Mouse (Mus musculus): ENCODE results near the gene Olfr566. TPM values are rescaled to one million over a fixed set of nuclear protein-coding genes. Genes with fewer than 3 reads are reported as not detected.

Gene Olfr566
- polyA plus RNA-seq (2015; fragmentation: Illumina TruSeq; extraction: RNeasy Lipid Tissue Mini Kit (QIAGEN cat#74804); ENCODE audit: insufficient read depth, low read depth, low replicate concordance) = not detected

GRCm38 (mm10) chr7:102858665-102859064 is at the start of gene Olfr566:
Gene Olfr566 (minus strand): TSS chr7:102858765.

GRCm38 (mm10) chr7:102890782-102891181 is 32.2 kb upstream of the Olfr566 start, which contains the start of gene Olfr569:
Gene Olfr569 (minus strand): TSS chr7:102890882.

DNA sequence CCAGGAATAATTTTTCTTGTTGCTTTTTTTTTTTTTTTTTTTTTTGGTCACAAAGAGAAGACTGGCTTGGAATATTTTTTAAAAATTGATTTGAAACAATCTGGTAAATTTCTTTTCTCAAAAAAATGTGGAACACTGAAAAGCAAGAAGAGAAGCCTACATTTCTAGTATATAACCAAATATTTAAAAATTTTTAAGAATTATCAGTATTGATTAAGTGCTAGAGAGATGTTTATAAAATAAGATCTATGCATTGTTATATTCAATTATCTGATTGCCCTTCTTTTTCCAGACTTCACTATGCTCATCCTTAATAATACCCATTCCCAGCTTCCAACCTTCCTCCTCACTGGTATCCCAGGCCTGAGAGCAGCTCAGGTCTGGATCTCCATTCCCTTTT is 18.3 kb upstream of the Olfr566 start, which contains the start of gene Olfr568:
TSS of gene Olfr568 (plus strand) at position 301 of the 400 bp plus-strand sequence.

Other genes starting within 250 kb of the Olfr566 start
- not detected for gene Olfr553, start 240.5 kb downstream of the Olfr566 start, polyA plus RNA-seq (2015; fragmentation: Illumina TruSeq; extraction: RNeasy Lipid Tissue Mini Kit (QIAGEN cat#74804); ENCODE audit: insufficient read depth, low read depth, low replicate concordance)
- not detected for gene Olfr554, start 220.3 kb downstream of the Olfr566 start, polyA plus RNA-seq (2015; fragmentation: Illumina TruSeq; extraction: RNeasy Lipid Tissue Mini Kit (QIAGEN cat#74804); ENCODE audit: insufficient read depth, low read depth, low replicate concordance)
- gene Olfr555, start 199.9 kb downstream of the Olfr566 start, polyA plus RNA-seq (2015; fragmentation: Illumina TruSeq; extraction: RNeasy Lipid Tissue Mini Kit (QIAGEN cat#74804); ENCODE audit: insufficient read depth, low read depth, low replicate concordance) = not detected
- gene Olfr556, start 193.9 kb downstream of the Olfr566 start, polyA plus RNA-seq (2015; fragmentation: Illumina TruSeq; extraction: RNeasy Lipid Tissue Mini Kit (QIAGEN cat#74804); ENCODE audit: insufficient read depth, low read depth, low replicate concordance) = not detected
- 4.4 TPM for gene Trim68, start 171.4 kb downstream of the Olfr566 start, polyA plus RNA-seq (2015; fragmentation: Illumina TruSeq; extraction: RNeasy Lipid Tissue Mini Kit (QIAGEN cat#74804); ENCODE audit: insufficient read depth, low read depth, low replicate concordance)
- not detected for gene Olfr557, start 162.9 kb downstream of the Olfr566 start, polyA plus RNA-seq (2015; fragmentation: Illumina TruSeq; extraction: RNeasy Lipid Tissue Mini Kit (QIAGEN cat#74804); ENCODE audit: insufficient read depth, low read depth, low replicate concordance)
- 0.44 TPM for gene Olfr558, start 156.6 kb downstream of the Olfr566 start, polyA plus RNA-seq (2015; fragmentation: Illumina TruSeq; extraction: RNeasy Lipid Tissue Mini Kit (QIAGEN cat#74804); ENCODE audit: insufficient read depth, low read depth, low replicate concordance)
- gene Olfr33, start 139.7 kb downstream of the Olfr566 start, polyA plus RNA-seq (2015; fragmentation: Illumina TruSeq; extraction: RNeasy Lipid Tissue Mini Kit (QIAGEN cat#74804); ENCODE audit: insufficient read depth, low read depth, low replicate concordance) = not detected
- not detected for gene Olfr559, start 131.3 kb downstream of the Olfr566 start, polyA plus RNA-seq (2015; fragmentation: Illumina TruSeq; extraction: RNeasy Lipid Tissue Mini Kit (QIAGEN cat#74804); ENCODE audit: insufficient read depth, low read depth, low replicate concordance)
- gene Olfr560, start 99.4 kb downstream of the Olfr566 start, polyA plus RNA-seq (2015; fragmentation: Illumina TruSeq; extraction: RNeasy Lipid Tissue Mini Kit (QIAGEN cat#74804); ENCODE audit: insufficient read depth, low read depth, low replicate concordance) = not detected
- 2.1 TPM for gene Olfr78, start 99.3 kb downstream of the Olfr566 start, polyA plus RNA-seq (2015; fragmentation: Illumina TruSeq; extraction: RNeasy Lipid Tissue Mini Kit (QIAGEN cat#74804); ENCODE audit: insufficient read depth, low read depth, low replicate concordance)
- not detected for gene Olfr561, start 87.5 kb downstream of the Olfr566 start, polyA plus RNA-seq (2015; fragmentation: Illumina TruSeq; extraction: RNeasy Lipid Tissue Mini Kit (QIAGEN cat#74804); ENCODE audit: insufficient read depth, low read depth, low replicate concordance)
- not detected for gene Olfr564, start 55.3 kb downstream of the Olfr566 start, polyA plus RNA-seq (2015; fragmentation: Illumina TruSeq; extraction: RNeasy Lipid Tissue Mini Kit (QIAGEN cat#74804); ENCODE audit: insufficient read depth, low read depth, low replicate concordance)
- not detected for gene Olfr568, start 18.4 kb upstream of the Olfr566 start, polyA plus RNA-seq (2015; fragmentation: Illumina TruSeq; extraction: RNeasy Lipid Tissue Mini Kit (QIAGEN cat#74804); ENCODE audit: insufficient read depth, low read depth, low replicate concordance)
- not detected for gene Olfr569, start 32.1 kb upstream of the Olfr566 start, polyA plus RNA-seq (2015; fragmentation: Illumina TruSeq; extraction: RNeasy Lipid Tissue Mini Kit (QIAGEN cat#74804); ENCODE audit: insufficient read depth, low read depth, low replicate concordance)
- not detected for gene Olfr570, start 35.8 kb upstream of the Olfr566 start, polyA plus RNA-seq (2015; fragmentation: Illumina TruSeq; extraction: RNeasy Lipid Tissue Mini Kit (QIAGEN cat#74804); ENCODE audit: insufficient read depth, low read depth, low replicate concordance)
- gene Olfr571, start 58.8 kb upstream of the Olfr566 start, polyA plus RNA-seq (2015; fragmentation: Illumina TruSeq; extraction: RNeasy Lipid Tissue Mini Kit (QIAGEN cat#74804); ENCODE audit: insufficient read depth, low read depth, low replicate concordance) = not detected
- not detected for gene Olfr572, start 65.6 kb upstream of the Olfr566 start, polyA plus RNA-seq (2015; fragmentation: Illumina TruSeq; extraction: RNeasy Lipid Tissue Mini Kit (QIAGEN cat#74804); ENCODE audit: insufficient read depth, low read depth, low replicate concordance)
- gene Olfr573-ps1, start 83.8 kb upstream of the Olfr566 start, polyA plus RNA-seq (2015; fragmentation: Illumina TruSeq; extraction: RNeasy Lipid Tissue Mini Kit (QIAGEN cat#74804); ENCODE audit: insufficient read depth, low read depth, low replicate concordance) = not detected
- gene Olfr574, start 89.7 kb upstream of the Olfr566 start, polyA plus RNA-seq (2015; fragmentation: Illumina TruSeq; extraction: RNeasy Lipid Tissue Mini Kit (QIAGEN cat#74804); ENCODE audit: insufficient read depth, low read depth, low replicate concordance) = not detected
- gene Olfr575, start 100.0 kb upstream of the Olfr566 start, polyA plus RNA-seq (2015; fragmentation: Illumina TruSeq; extraction: RNeasy Lipid Tissue Mini Kit (QIAGEN cat#74804); ENCODE audit: insufficient read depth, low read depth, low replicate concordance) = not detected
- not detected for gene Olfr576, start 103.9 kb upstream of the Olfr566 start, polyA plus RNA-seq (2015; fragmentation: Illumina TruSeq; extraction: RNeasy Lipid Tissue Mini Kit (QIAGEN cat#74804); ENCODE audit: insufficient read depth, low read depth, low replicate concordance)
- not detected for gene Olfr577, start 117.2 kb upstream of the Olfr566 start, polyA plus RNA-seq (2015; fragmentation: Illumina TruSeq; extraction: RNeasy Lipid Tissue Mini Kit (QIAGEN cat#74804); ENCODE audit: insufficient read depth, low read depth, low replicate concordance)
- gene Olfr578, start 130.6 kb upstream of the Olfr566 start, polyA plus RNA-seq (2015; fragmentation: Illumina TruSeq; extraction: RNeasy Lipid Tissue Mini Kit (QIAGEN cat#74804); ENCODE audit: insufficient read depth, low read depth, low replicate concordance) = not detected
- gene Olfr582, start 179.3 kb upstream of the Olfr566 start, polyA plus RNA-seq (2015; fragmentation: Illumina TruSeq; extraction: RNeasy Lipid Tissue Mini Kit (QIAGEN cat#74804); ENCODE audit: insufficient read depth, low read depth, low replicate concordance) = not detected
- not detected for gene Olfr583, start 192.5 kb upstream of the Olfr566 start, polyA plus RNA-seq (2015; fragmentation: Illumina TruSeq; extraction: RNeasy Lipid Tissue Mini Kit (QIAGEN cat#74804); ENCODE audit: insufficient read depth, low read depth, low replicate concordance)
- not detected for gene Olfr584, start 223.1 kb upstream of the Olfr566 start, polyA plus RNA-seq (2015; fragmentation: Illumina TruSeq; extraction: RNeasy Lipid Tissue Mini Kit (QIAGEN cat#74804); ENCODE audit: insufficient read depth, low read depth, low replicate concordance)
- gene Olfr585, start 239.0 kb upstream of the Olfr566 start, polyA plus RNA-seq (2015; fragmentation: Illumina TruSeq; extraction: RNeasy Lipid Tissue Mini Kit (QIAGEN cat#74804); ENCODE audit: insufficient read depth, low read depth, low replicate concordance) = not detected

Measured in pancreas, adult 10 weeks (tissue).